Mouse (Mus musculus) liver, postnatal 0 days (tissue): Measurements from ENCODE around the gene Prickle2. TPM values are rescaled to one million over a fixed set of nuclear protein-coding genes. Genes with fewer than 3 reads are reported as not detected.

Source experiments
- ATAC-seq: fragments of 200-750 bp; cut with Nextera tagmentation; 2 replicates; pipeline ENCODE4 v1.8.0; 2017; ENCODE audit warnings: mild to moderate bottlenecking, moderate library complexity
- DNase-seq: peaks from one replicate; pipeline ENCODE4 v3.0.0-alpha.2; 2016
- H3K27ac ChIP-seq: fragments of 300-500 bp; sonication (generic); 2 replicates; pipeline ENCODE4 v1.5.1; 2014; ENCODE audit warnings: antibody characterized with exemption, moderate library complexity, mild to moderate bottlenecking, low read depth
- H3K27me3 ChIP-seq: fragments of 300-500 bp; sonication (generic); 2 replicates; pipeline ENCODE4 v1.6.1; 2014; ENCODE audit warnings: low read length, control low read depth, mixed read lengths; ENCODE audit not compliant: insufficient read depth
- H3K36me3 ChIP-seq: fragments of 300-500 bp; sonication (generic); replicated peaks from 2 replicates; pipeline ENCODE4 v1.6.1; 2014; ENCODE audit warnings: mild to moderate bottlenecking, control low read depth, low read length, moderate library complexity, mixed read lengths; ENCODE audit not compliant: insufficient read depth
- H3K4me1 ChIP-seq: fragments of 300-500 bp; sonication (generic); 2 replicates; pipeline ENCODE4 v1.6.1; 2014; ENCODE audit warnings: antibody characterized with exemption, mild to moderate bottlenecking, control low read depth; ENCODE audit not compliant: insufficient read depth
- H3K4me2 ChIP-seq: fragments of 300-500 bp; sonication (generic); 2 replicates; pipeline ENCODE4 v1.6.1; 2014; ENCODE audit warnings: low read depth, mild to moderate bottlenecking, low read length, moderate library complexity, mixed read lengths
- H3K4me3 ChIP-seq: fragments of 300-500 bp; sonication (generic); 2 replicates; pipeline ENCODE4 v1.5.1; 2014; ENCODE audit warnings: low read depth, low read length
- H3K9ac ChIP-seq: fragments of 300-500 bp; sonication (generic); replicated peaks from 2 replicates; pipeline ENCODE4 v1.6.1; 2014; ENCODE audit warnings: mild to moderate bottlenecking, moderate library complexity
- H3K9me3 ChIP-seq: fragments of 300-500 bp; sonication (generic); 2 replicates; pipeline ENCODE4 v1.6.1; 2016; ENCODE audit warnings: mild to moderate bottlenecking, control low read depth, low read length, mixed read lengths
- CTCF ChIP-seq: sonication (generic); IDR thresholded peaks from 2 replicates; pipeline ENCODE4 v1.5.1; 2016; ENCODE audit warnings: antibody characterized with exemption, low read depth
- EP300 ChIP-seq: IDR thresholded peaks from 2 replicates; pipeline ENCODE4 v1.6.1; 2016; ENCODE audit warnings: antibody characterized with exemption, low read depth, mild to moderate bottlenecking
- WGBS: fragments of 180-500 bp; shearing (Covaris S2); extraction: QIAGEN DNeasy Blood & Tissue Kit; methylation state at CpG from one replicate; pipeline ENCODE4 v1.1.7; 2014; ENCODE audit not compliant: insufficient replicate concordance; 5-methylcytosine and 5-hydroxymethylcytosine counted together
- polyA plus RNA-seq: library from polyadenylated mRNA; unstranded; fragments of >200 nt; fragmentation: Nextera tagmentation; extraction: Ambion mirVana; gene quantifications from 2 replicates; pipeline ENCODE4 v1.2.1, GENCODE M21; 2015

The Prickle2 gene
- polyA plus RNA-seq, 1 experiment from 2014 or later: 0.28 TPM

DNA sequence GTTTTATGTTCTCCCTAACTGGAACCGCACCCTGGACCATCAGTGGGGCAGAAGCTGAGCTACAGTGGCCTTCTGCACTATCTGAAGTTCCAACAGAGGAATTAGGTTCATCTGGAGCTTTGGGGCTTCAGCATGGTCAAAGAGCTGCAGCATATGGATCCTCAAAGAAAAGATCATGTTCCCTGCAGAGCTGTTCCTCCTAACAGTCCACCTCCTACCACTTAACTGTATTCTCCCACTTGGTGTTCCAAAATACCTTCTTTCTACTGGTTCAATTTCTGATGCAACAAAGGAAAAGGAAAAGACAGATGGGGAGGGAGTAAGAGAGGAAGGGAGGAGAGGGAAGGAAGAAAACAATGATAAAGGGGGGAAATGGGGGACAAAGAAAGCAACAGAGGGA, 56.9 kb downstream of the Prickle2 start:
- no peak overlapping the region for H3K27ac ChIP-seq
- no peaks in the 10 kb centered on the region for H3K4me1 ChIP-seq
- no peak for DNase-seq
- no peaks in the 10 kb centered on the region for H3K27me3 ChIP-seq
- H3K4me3 ChIP-seq: no peak overlapping the region
- WGBS: 69% methylated on average over 1 of the region's 1 CpGs
- H3K9ac ChIP-seq: no peak overlapping the region
- no peak overlapping the region for H3K4me2 ChIP-seq
- H3K36me3 ChIP-seq: no peaks in the 10 kb centered on the region
- TF ChIP-seq CTCF: no peak
- TF ChIP-seq EP300: no peak
- no peak for ATAC-seq
- H3K9me3 ChIP-seq: no peaks in the 10 kb centered on the region

DNA sequence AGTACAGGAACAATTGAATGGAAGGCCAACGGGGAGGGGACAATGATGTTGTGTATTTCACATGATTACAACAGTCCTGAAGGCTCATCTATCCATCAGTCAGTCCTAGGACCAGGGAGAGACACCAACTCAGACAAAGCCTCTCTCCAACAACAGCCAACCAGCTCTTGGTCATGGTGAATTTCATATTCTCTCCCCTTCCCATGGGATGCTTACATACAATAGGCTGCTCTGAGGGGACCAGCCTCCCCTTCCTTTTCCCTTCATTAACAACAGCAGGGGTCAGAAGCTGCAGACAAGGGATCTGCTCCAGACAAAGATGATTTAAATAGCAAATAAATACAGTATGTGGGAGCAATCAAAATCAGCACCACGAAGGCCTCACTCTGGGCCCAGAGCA, 57.4 kb downstream of the Prickle2 start:
- no peaks in the 10 kb centered on the region for H3K9me3 ChIP-seq
- H3K4me3 ChIP-seq: no peak overlapping the region
- H3K27ac ChIP-seq: no peak overlapping the region
- ATAC-seq (no peak), DNase-seq (no peak)
- 48% methylated on average over 2 of the region's 2 CpGs for WGBS
- H3K4me2 ChIP-seq: no peak overlapping the region
- no peaks in the 10 kb centered on the region for H3K4me1 ChIP-seq
- no peak overlapping the region for H3K9ac ChIP-seq
- no peaks in the 10 kb centered on the region for H3K27me3 ChIP-seq
- TF ChIP-seq EP300 (no peak), CTCF (no peak)
- no peaks in the 10 kb centered on the region for H3K36me3 ChIP-seq

DNA sequence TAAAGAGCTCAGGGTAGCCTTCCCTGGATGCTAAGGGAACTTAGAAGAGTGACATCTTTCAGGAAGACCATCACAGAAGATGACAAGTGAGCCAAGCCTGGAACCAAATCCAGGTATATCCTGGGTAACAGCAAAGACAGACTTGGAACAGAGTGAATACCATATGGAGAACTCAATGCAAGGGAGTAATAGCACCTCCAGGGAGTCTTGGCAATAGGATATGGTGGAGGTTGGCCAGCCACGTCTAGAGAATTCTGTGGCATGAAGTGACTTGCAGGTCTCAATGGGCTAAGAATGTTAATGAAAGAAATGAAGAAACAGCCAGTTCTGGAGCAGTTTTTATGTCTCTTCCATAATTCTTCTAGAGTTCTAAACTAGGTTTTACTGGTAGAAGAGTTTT, 63.0 kb downstream of the Prickle2 start:
- Histone ChIP-seq H3K9me3 (no peaks in the 10 kb centered on the region), H3K4me2 (no peak overlapping the region), H3K27ac (no peak overlapping the region), H3K9ac (no peak overlapping the region), H3K36me3 (no peaks in the 10 kb centered on the region), H3K4me1 (no peaks in the 10 kb centered on the region), H3K4me3 (no peak overlapping the region), H3K27me3 (no peaks in the 10 kb centered on the region)
- TF ChIP-seq CTCF (no peak), EP300 (no peak)
- DNase-seq (no peak), ATAC-seq (no peak)
- WGBS: 72% methylated on average over 1 of the region's 1 CpGs

DNA sequence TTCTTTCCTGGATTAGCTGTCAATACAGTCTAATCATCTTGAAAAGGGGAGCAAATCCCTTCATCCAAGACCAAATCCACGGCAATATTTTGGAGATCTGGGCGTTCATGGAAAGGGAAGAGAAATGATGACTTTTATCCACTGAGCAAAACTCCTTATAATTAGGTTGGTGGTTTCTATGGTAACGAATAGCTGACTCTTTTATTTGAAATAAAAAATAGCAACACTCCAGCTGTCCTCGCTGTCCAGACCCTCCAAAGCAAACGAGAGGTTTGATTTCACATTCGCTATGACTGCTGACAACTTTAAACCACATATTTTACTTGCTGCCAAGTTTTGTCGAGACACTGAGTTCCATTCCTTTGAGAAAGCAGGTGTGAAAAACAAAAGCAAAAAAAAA, 64.0 kb downstream of the Prickle2 start:
- no peaks in the 10 kb centered on the region for H3K4me1 ChIP-seq
- ATAC-seq (no peak), DNase-seq (no peak)
- H3K27me3 ChIP-seq: no peaks in the 10 kb centered on the region
- no peak overlapping the region for H3K4me2 ChIP-seq
- no peaks in the 10 kb centered on the region for H3K9me3 ChIP-seq
- TF ChIP-seq EP300 (no peak), CTCF (no peak)
- H3K27ac ChIP-seq: no peak overlapping the region
- 71% methylated on average over 7 of the region's 7 CpGs for WGBS
- H3K36me3 ChIP-seq: no peaks in the 10 kb centered on the region
- H3K9ac ChIP-seq: no peak overlapping the region
- H3K4me3 ChIP-seq: no peak overlapping the region

DNA sequence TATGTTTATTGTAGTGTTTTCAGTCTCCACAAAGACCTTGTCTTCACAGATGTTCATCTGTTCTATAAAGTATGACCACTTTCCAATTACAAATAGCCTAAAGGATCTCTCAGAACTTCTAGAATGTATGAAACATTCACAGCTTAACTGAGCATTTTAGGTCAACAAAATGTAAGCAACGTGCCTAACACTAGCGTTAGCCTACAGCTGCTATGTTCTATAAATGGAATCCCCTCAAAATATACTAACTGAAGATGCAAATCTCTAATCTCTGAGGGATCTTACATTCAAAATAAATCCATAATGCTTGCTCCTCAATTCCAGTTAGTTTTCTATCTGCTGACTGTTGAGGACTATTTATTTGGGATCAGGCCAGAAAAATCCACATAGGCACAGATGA, 65.1 kb downstream of the Prickle2 start:
- Histone ChIP-seq H3K4me3 (no peak overlapping the region), H3K9me3 (no peaks in the 10 kb centered on the region), H3K4me2 (no peak overlapping the region), H3K4me1 (no peaks in the 10 kb centered on the region), H3K27ac (no peak overlapping the region), H3K9ac (no peak overlapping the region), H3K27me3 (no peaks in the 10 kb centered on the region), H3K36me3 (no peaks in the 10 kb centered on the region)
- 73% methylated on average over 2 of the region's 2 CpGs for whole genome bisulfite sequencing
- DNase-seq: no peak
- no peak for ATAC-seq
- no peak for TF ChIP-seq EP300
- TF ChIP-seq CTCF: no peak

DNA sequence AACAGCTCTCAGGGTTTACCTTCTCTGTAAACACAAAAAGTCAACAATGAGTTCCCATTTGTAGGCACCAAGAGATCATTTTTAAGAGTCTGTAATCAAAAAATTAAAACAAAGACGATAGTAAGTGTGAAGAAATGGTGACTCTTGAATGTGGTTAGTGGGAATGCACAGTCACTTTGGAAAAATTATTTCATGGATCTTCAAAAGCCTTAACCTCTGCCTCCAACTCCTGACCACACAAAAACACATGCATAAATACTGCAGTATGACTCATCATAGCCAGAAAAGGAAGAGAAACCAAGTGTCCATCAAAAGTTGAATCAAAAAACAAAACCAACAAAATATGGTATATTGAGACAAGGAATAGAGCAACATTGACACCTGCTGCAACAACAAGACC, 69.5 kb downstream of the Prickle2 start:
- no peaks in the 10 kb centered on the region for H3K36me3 ChIP-seq
- no peaks in the 10 kb centered on the region for H3K4me1 ChIP-seq
- no peak overlapping the region for H3K4me3 ChIP-seq
- H3K9me3 ChIP-seq: no peaks in the 10 kb centered on the region
- ATAC-seq (no peak), DNase-seq (no peak)
- H3K4me2 ChIP-seq: no peak overlapping the region
- no peak overlapping the region for H3K9ac ChIP-seq
- no peak overlapping the region for H3K27ac ChIP-seq
- TF ChIP-seq EP300: no peak
- no peak for TF ChIP-seq CTCF
- 41% methylated on average over 1 of the region's 1 CpGs for WGBS
- no peaks in the 10 kb centered on the region for H3K27me3 ChIP-seq

DNA sequence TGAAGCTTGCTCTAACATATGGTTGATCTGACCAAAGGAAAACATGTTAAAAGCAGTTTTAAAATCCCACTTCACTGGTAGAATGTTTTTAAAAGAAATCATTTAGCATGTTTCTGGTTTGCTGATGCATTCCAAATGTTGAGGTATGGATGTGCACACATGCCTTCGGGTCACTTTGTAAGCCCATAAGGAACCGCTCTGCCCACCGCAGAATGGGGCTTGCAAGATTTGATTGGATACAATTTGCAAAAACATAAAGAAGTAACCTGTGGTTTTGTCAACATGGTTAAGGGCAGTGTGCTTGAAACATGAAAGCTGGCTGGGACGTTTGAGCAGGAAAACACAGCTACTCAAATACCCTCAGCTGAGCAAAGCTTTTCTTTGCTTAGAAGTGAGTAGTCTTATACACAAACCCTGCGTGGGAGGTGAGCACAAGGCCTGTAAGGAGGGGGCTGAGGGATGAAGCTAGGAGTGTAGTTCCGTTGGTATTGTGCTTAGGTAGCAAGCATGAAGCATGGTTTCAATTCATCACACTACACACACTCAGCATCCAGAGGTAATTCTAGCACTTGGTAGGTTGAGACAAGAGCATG, 71.0 kb downstream of the Prickle2 start:
- no peak overlapping the region for H3K9ac ChIP-seq
- H3K27me3 ChIP-seq: no peaks in the 10 kb centered on the region
- TF ChIP-seq EP300 (no peak), CTCF (no peak)
- WGBS: 70% methylated on average over 6 of the region's 6 CpGs
- no peak overlapping the region for H3K4me3 ChIP-seq
- no peaks in the 10 kb centered on the region for H3K36me3 ChIP-seq
- H3K9me3 ChIP-seq: no peaks in the 10 kb centered on the region
- H3K4me1 ChIP-seq: no peaks in the 10 kb centered on the region
- DNase-seq (no peak), ATAC-seq (no peak)
- no peak overlapping the region for H3K27ac ChIP-seq
- H3K4me2 ChIP-seq: no peak overlapping the region
